Mouse (Mus musculus): ENCODE results near the gene Grip1. TPM values are rescaled to one million over a fixed set of nuclear protein-coding genes. Genes with fewer than 3 reads are reported as not detected.

The Grip1 gene
- total and polyA plus RNA-seq, 2 experiments from 2014 or later, result 14.3 to 31.2 TPM

GRCm38 (mm10) chr10:119927963-119928362 lies 474.3 kb downstream of the Grip1 start:
- Histone ChIP-seq H3K27me3 (ENCODE audit: insufficient read depth, low read length) (no peaks in the 10 kb centered on the region), H3K4me3 (ENCODE audit: low read length) (no peak overlapping the region), H3K4me2 (ENCODE audit: low read depth, low read length) (no peak overlapping the region), H3K9me3 (ENCODE audit: low read length) (no peaks in the 10 kb centered on the region), H3K9ac (replicated peaks; ENCODE audit: low read length) (no peak overlapping the region), H3K27ac (no peak overlapping the region), H3K4me1 (ENCODE audit: insufficient read depth, low read length) (0 out of 2 replicates have a peak, but pooled peaks cover 3% of the 10 kb centered on the region), H3K36me3 (ENCODE audit: insufficient read depth, low read length) (no peaks in the 10 kb centered on the region)
- no peak for DNase-seq (ENCODE audit: low spot score)
- WGBS, result 90% methylated on average over 5 of the region's 5 CpGs
- ATAC-seq, result no peak
- no peak for TF ChIP-seq CTCF (IDR thresholded peaks at IDR 0.05; ENCODE audit: low read depth)

GRCm38 (mm10) chr10:119928921-119929320 lies 475.3 kb downstream of the Grip1 start:
- TF ChIP-seq CTCF (IDR thresholded peaks at IDR 0.05; ENCODE audit: low read depth), result no peak
- ATAC-seq (no peak), DNase-seq (ENCODE audit: low spot score) (no peak)
- H3K27me3 ChIP-seq (ENCODE audit: insufficient read depth, low read length), result no peaks in the 10 kb centered on the region
- H3K4me3 ChIP-seq (ENCODE audit: low read length), result no peak overlapping the region
- H3K4me1 ChIP-seq (ENCODE audit: insufficient read depth, low read length), result 0 out of 2 replicates have a peak, but pooled peaks cover 3% of the 10 kb centered on the region
- no peaks in the 10 kb centered on the region for H3K9me3 ChIP-seq (ENCODE audit: low read length)
- no peak overlapping the region for H3K27ac ChIP-seq
- H3K36me3 ChIP-seq (ENCODE audit: insufficient read depth, low read length), result no peaks in the 10 kb centered on the region
- no peak overlapping the region for H3K4me2 ChIP-seq (ENCODE audit: low read depth, low read length)
- WGBS, result 96% methylated on average over 2 of the region's 2 CpGs
- H3K9ac ChIP-seq (replicated peaks; ENCODE audit: low read length), result no peak overlapping the region

DNA sequence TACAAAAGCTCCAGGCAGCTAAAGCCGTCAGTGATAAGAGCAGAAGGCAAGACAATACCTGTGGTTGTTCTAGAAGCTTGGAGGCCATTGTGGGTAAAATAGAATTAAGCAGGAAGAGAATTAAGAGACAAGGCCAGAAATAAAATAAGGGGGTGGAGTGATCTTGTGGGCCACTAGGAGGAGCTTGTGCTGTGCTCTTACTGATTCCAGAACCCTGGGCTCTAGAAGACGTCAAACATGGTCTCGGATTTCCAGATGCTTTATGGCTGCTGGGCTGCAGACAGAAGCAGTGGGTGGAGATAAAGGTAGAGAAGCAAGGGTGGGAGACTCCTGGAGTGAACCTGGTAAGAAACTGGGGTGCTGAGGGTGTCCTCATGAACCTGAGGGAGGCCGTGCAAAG lies 479.2 kb downstream of the Grip1 start:
- ATAC-seq (no peak), DNase-seq (ENCODE audit: low spot score) (no peak)
- no peak for TF ChIP-seq CTCF (IDR thresholded peaks at IDR 0.05; ENCODE audit: low read depth)
- no peak overlapping the region for H3K4me2 ChIP-seq (ENCODE audit: low read depth, low read length)
- H3K27ac ChIP-seq, result no peak overlapping the region
- H3K4me1 ChIP-seq (ENCODE audit: insufficient read depth, low read length), result no peaks in the 10 kb centered on the region
- 72% methylated on average over 4 of the region's 4 CpGs for WGBS
- no peaks in the 10 kb centered on the region for H3K36me3 ChIP-seq (ENCODE audit: insufficient read depth, low read length)
- H3K27me3 ChIP-seq (ENCODE audit: insufficient read depth, low read length), result no peaks in the 10 kb centered on the region
- H3K4me3 ChIP-seq (ENCODE audit: low read length), result no peak overlapping the region
- H3K9ac ChIP-seq (replicated peaks; ENCODE audit: low read length), result no peak overlapping the region
- H3K9me3 ChIP-seq (ENCODE audit: low read length), result no peaks in the 10 kb centered on the region

GRCm38 (mm10) chr10:119933362-119933761 lies 479.7 kb downstream of the Grip1 start:
- no peak for TF ChIP-seq CTCF (IDR thresholded peaks at IDR 0.05; ENCODE audit: low read depth)
- no peak overlapping the region for H3K4me3 ChIP-seq (ENCODE audit: low read length)
- WGBS, result 93% methylated on average over 5 of the region's 5 CpGs
- ATAC-seq (no peak), DNase-seq (ENCODE audit: low spot score) (no peak)
- no peaks in the 10 kb centered on the region for H3K4me1 ChIP-seq (ENCODE audit: insufficient read depth, low read length)
- no peaks in the 10 kb centered on the region for H3K27me3 ChIP-seq (ENCODE audit: insufficient read depth, low read length)
- H3K27ac ChIP-seq, result no peak overlapping the region
- H3K4me2 ChIP-seq (ENCODE audit: low read depth, low read length), result no peak overlapping the region
- no peaks in the 10 kb centered on the region for H3K36me3 ChIP-seq (ENCODE audit: insufficient read depth, low read length)
- no peaks in the 10 kb centered on the region for H3K9me3 ChIP-seq (ENCODE audit: low read length)
- H3K9ac ChIP-seq (replicated peaks; ENCODE audit: low read length), result no peak overlapping the region

DNA sequence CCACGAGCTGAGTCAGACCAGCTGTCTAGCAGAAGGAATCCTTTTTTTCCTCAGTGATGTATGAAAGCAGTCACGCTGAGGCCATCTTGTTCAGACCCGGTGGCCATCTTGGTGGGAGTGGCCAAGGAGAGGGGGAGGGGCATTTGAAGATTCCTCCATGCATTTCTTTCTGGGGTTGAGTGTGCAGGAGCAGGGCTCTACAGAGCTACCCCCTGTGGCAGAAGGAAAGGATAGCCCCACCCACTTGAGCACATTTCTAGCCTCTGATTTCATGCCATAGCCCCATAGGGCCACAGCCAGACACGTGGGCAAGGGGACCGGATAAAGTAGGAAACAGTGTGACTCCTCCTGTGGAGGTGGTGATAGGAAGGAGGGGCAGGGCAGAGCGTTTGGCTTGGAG lies 481.6 kb downstream of the Grip1 start:
- Histone ChIP-seq H3K4me3 (ENCODE audit: low read length) (no peak overlapping the region), H3K27ac (no peak overlapping the region), H3K4me2 (ENCODE audit: low read depth, low read length) (no peak overlapping the region), H3K27me3 (ENCODE audit: insufficient read depth, low read length) (no peaks in the 10 kb centered on the region), H3K9ac (replicated peaks; ENCODE audit: low read length) (no peak overlapping the region), H3K9me3 (ENCODE audit: low read length) (no peaks in the 10 kb centered on the region), H3K4me1 (ENCODE audit: insufficient read depth, low read length) (no peaks in the 10 kb centered on the region), H3K36me3 (ENCODE audit: insufficient read depth, low read length) (no peaks in the 10 kb centered on the region)
- TF ChIP-seq CTCF (IDR thresholded peaks at IDR 0.05; ENCODE audit: low read depth), result no peak
- 81% methylated on average over 6 of the region's 6 CpGs for WGBS
- DNase-seq (ENCODE audit: low spot score), result no peak
- ATAC-seq, result no peak

GRCm38 (mm10) chr10:119937481-119937880 lies 483.9 kb downstream of the Grip1 start:
- no peak for ATAC-seq
- H3K27ac ChIP-seq, result no peak overlapping the region
- H3K9me3 ChIP-seq (ENCODE audit: low read length), result no peaks in the 10 kb centered on the region
- no peaks in the 10 kb centered on the region for H3K27me3 ChIP-seq (ENCODE audit: insufficient read depth, low read length)
- H3K4me3 ChIP-seq (ENCODE audit: low read length), result no peak overlapping the region
- no peak overlapping the region for H3K4me2 ChIP-seq (ENCODE audit: low read depth, low read length)
- H3K36me3 ChIP-seq (ENCODE audit: insufficient read depth, low read length), result no peaks in the 10 kb centered on the region
- H3K4me1 ChIP-seq (ENCODE audit: insufficient read depth, low read length), result no peaks in the 10 kb centered on the region
- WGBS, result 66% methylated on average over 16 of the region's 16 CpGs
- no peak overlapping the region for H3K9ac ChIP-seq (replicated peaks; ENCODE audit: low read length)
- peak; percentile 44 for DNase-seq (ENCODE audit: low spot score)
- TF ChIP-seq CTCF (IDR thresholded peaks at IDR 0.05; ENCODE audit: low read depth), result no peak

DNA sequence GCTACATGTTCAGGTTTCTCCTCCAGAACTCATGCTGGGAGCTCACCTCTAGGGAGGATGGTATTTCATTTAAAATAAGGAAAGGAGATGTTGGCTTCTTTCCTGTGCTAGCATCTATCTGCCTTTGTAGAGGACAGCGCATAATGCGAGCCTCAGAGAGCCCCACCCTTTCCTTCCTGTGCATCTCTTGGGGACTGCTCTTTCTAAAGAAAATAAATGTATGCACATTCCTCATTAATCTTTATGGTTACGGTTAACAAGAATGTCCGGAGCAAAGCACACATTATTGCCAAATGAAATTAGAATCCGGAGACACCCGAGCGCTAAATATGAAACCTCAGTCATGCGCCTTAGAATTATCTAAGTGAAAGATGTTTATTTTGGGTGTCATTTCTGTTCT lies 490.3 kb downstream of the Grip1 start:
- no peak overlapping the region for H3K4me2 ChIP-seq (ENCODE audit: low read depth, low read length)
- H3K27ac ChIP-seq, result no peak overlapping the region
- H3K4me3 ChIP-seq (ENCODE audit: low read length), result no peak overlapping the region
- WGBS, result 68% methylated on average over 8 of the region's 8 CpGs
- no peak for ATAC-seq
- no peak for TF ChIP-seq CTCF (IDR thresholded peaks at IDR 0.05; ENCODE audit: low read depth)
- H3K4me1 ChIP-seq (ENCODE audit: insufficient read depth, low read length), result no peaks in the 10 kb centered on the region
- no peaks in the 10 kb centered on the region for H3K27me3 ChIP-seq (ENCODE audit: insufficient read depth, low read length)
- no peaks in the 10 kb centered on the region for H3K36me3 ChIP-seq (ENCODE audit: insufficient read depth, low read length)
- no peak for DNase-seq (ENCODE audit: low spot score)
- H3K9ac ChIP-seq (replicated peaks; ENCODE audit: low read length), result no peak overlapping the region
- no peaks in the 10 kb centered on the region for H3K9me3 ChIP-seq (ENCODE audit: low read length)

Measured in hindbrain, postnatal 0 days (tissue).